Comparison of ENCODE assay signal across 8 mouse cellular contexts in the genomic region with DNA sequence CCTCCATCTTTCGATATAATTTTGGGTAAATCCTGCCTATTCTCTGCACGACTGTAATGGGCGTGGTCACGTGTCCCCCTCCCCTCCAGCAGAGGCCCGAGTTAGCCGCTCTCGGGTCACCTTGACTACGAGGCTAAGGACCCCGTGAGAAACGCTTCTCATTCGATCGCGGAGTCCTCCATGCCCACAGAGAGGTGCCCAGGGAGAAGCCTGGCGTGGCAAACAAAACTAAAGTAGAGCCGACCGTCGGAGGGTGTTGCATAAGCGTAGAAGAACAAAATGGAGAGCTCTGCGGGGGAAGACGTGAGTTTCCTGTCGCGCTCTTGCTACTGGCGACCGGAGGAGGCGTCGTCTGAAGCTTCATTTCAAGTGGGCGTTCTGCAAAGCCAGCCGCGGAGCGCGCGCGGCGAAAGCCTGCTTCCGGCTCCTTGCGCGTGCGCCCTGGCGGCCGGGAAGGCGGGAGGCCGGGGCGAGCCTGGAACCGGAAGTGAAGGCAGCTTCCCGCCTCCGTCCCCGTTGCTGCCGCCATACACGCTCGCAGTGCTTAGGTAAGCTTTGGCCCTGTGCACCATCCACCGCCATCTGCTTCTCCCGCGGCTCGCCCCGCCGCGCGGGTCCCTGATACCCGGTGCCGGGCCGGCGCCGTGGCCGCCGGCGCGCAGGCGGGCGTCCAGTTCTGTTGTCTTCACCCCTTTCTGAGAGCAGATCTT. TPM values are rescaled to one million over a fixed set of nuclear protein-coding genes. Genes with fewer than 3 reads are reported as not detected.
A peak's percentile ranks its signal among the peaks of the same experiment; 100 is the strongest.
DNase-seq lines count a peak whose midpoint lies in the region; ATAC-seq and TF ChIP-seq lines count a peak whose summit lies in the region.

A gene (plus strand): TSS at position 442 of the 710 bp plus-strand sequence.

- H3K27ac ChIP-seq in gastrocnemius, adult 2 months, result peak within 1 kb of the TSS; percentile 98
- peak within 1 kb of the TSS; percentile 100 for H3K27ac ChIP-seq in hindbrain, postnatal 0 days
- peak within 1 kb of the TSS; percentile 100 for H3K27ac ChIP-seq in left cerebral cortex, adult 2 months

- peaks cover 17% of the 10 kb centered on the region for H3K4me1 ChIP-seq in hindbrain, postnatal 0 days (ENCODE audit: insufficient read depth, low read length)

- peaks cover 28% of the 10 kb centered on the region for H3K36me3 ChIP-seq in hindbrain, postnatal 0 days (ENCODE audit: insufficient read depth, low read length)

- peak within 1 kb of the TSS; percentile 98 for H3K4me3 ChIP-seq in gastrocnemius, adult 2 months
- H3K4me3 ChIP-seq in hindbrain, postnatal 0 days (ENCODE audit: low read length), result peak within 1 kb of the TSS; percentile 97
- peak within 1 kb of the TSS; percentile 77 for H3K4me3 ChIP-seq in left cerebral cortex, adult 2 months

- DNase-seq in ZHBTc4 (ENCODE audit: low read depth, low spot score), result peak; percentile 97
- DNase-seq in gastrocnemius, adult 2 months, result peak; percentile 98
- DNase-seq in hindbrain, postnatal 0 days (ENCODE audit: low spot score), result peak; percentile 98
- peak; percentile 96 to 97 for DNase-seq in left cerebral cortex, adult 2 months (ENCODE audit: extremely low spot score in 1 of 2, low spot score in 2 of 2)
- peak; percentile 95 to 96 for DNase-seq in right cerebral cortex, adult 2 months (ENCODE audit: low spot score in 2 of 2)
- DNase-seq in urinary bladder, postnatal 14 days (ENCODE audit: low spot score), result peak; percentile 96

- intact Hi-C loops in gastrocnemius, adult 2 months (cut with DNase I), result loop anchor here (2.0 to 5.0 kb wide), 2 partner anchors 344 to 655 kb away; a partner anchor contains a TSS
- intact Hi-C loops in left cerebral cortex, adult 2 months (cut with DNase I), result loop anchor here (5.0 to 10.0 kb wide), 3 partner anchors 404 to 617 kb away; a partner anchor contains a TSS

- H3K9ac ChIP-seq in hindbrain, postnatal 0 days (replicated peaks; ENCODE audit: low read length), result peak within 1 kb of the TSS; percentile 100

- peak; percentile 64 for ATAC-seq in common myeloid progenitor, adult 5-6 weeks (replicated peaks; ENCODE audit: low read depth, poor library complexity, severe bottlenecking)
- peak; percentile 91 for ATAC-seq in hindbrain, postnatal 0 days
- ATAC-seq in megakaryocyte, adult 5-6 weeks (ENCODE audit: poor library complexity, severe bottlenecking), result peak; percentile 65

- H3K27me3 ChIP-seq in hindbrain, postnatal 0 days (ENCODE audit: insufficient read depth, low read length), result no peaks in the 10 kb centered on the region

- peak within 1 kb of the TSS; percentile 72 for H3K4me2 ChIP-seq in hindbrain, postnatal 0 days (ENCODE audit: low read depth, low read length)

- TF ChIP-seq CTCF in gastrocnemius, adult 2 months (IDR thresholded peaks at IDR 0.05), result peak; percentile 19; the same call in 1 of the 2 replicates
- peak; percentile 20; the same call in 1 of the 2 replicates for TF ChIP-seq CTCF in hindbrain, postnatal 0 days (IDR thresholded peaks at IDR 0.05; ENCODE audit: low read depth)
- peak; percentile 21 for TF ChIP-seq CTCF in left cerebral cortex, adult 2 months (IDR thresholded peaks at IDR 0.05)

- 2% methylated on average over 65 of the region's 69 CpGs for WGBS in hindbrain, postnatal 0 days

- H3K9me3 ChIP-seq in hindbrain, postnatal 0 days (ENCODE audit: low read length), result no peaks in the 10 kb centered on the region

RNA-seq across cellular contexts. Expression of the gene that starts here (rescaled TPM):
- total RNA-seq in common myeloid progenitor, adult 5-6 weeks (2017), result 199 and 218 TPM in 2 replicates
- total RNA-seq in gastrocnemius, adult 2 months (2021), result 10 to 100 TPM; 83.8 to 94.7 TPM
- total RNA-seq in hindbrain, postnatal 0 days (2014; rRNA removed), result 259 and 266 TPM in 2 replicates
- 326 and 341 TPM in 2 replicates for polyA plus RNA-seq in hindbrain, postnatal 0 days (2015; fragmentation: Nextera tagmentation; extraction: Ambion mirVana)
- 100 to 1,000 TPM; 215 TPM for total RNA-seq in left cerebral cortex, adult 2 months (2021)
- 166 TPM in 2 replicates for total RNA-seq in megakaryocyte, adult 5-6 weeks (2015)
- total RNA-seq in megakaryocyte, adult 5-6 weeks (2017), result 115 and 125 TPM in 2 replicates

Comparison
In these comparisons a context has a peak if more than half of its experiments do, and no peak if none do; other contexts are left out.
1. Peak in every context shown above with its lines: DNase-seq, ATAC-seq, H3K4me3 ChIP-seq and H3K27ac ChIP-seq.